Comparison of ENCODE assay signal across 30 mouse cellular contexts in the genomic region with DNA sequence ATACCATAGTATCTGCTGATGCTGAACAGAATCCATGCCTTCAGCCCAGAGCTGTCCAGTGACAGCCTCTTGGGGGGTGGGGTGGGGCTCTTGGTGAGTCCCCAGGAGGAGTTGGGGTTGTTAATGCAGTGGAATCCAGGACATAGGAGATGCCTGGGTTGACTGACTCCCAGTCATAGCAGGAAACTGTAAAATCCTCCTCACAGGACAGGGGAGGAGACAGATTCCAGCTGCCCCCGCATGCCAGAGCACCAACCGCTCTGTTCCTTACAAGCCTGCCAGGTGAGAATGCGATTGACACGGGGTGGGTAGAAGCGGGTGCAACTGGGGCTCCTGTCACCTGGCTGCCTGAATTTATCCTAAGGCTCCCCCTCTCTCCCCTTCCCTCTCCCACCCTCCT. TPM values are rescaled to one million over a fixed set of nuclear protein-coding genes. Genes with fewer than 3 reads are reported as not detected.
DNase-seq lines count a peak whose midpoint lies in the region; ATAC-seq and TF ChIP-seq lines count a peak whose summit lies in the region.
"Had no signal": no experiment of that assay in that cellular context is flagged by ENCODE, and none has a peak within 500 bp of the region (broad histone marks: within the 10 kb centered on the region; RNA-seq: fewer than 3 reads in every experiment).

No protein-coding gene starts in this region.

- H3K27me3 ChIP-seq in kidney, embryonic 15.5 days: peaks cover 44% of the 10 kb centered on the region
- H3K27me3 ChIP-seq in kidney, adult 2 months (replicated peaks; ENCODE audit: control insufficient read depth, insufficient read depth, low read length): no peaks in the 10 kb centered on the region

- no peaks in the 10 kb centered on the region for H3K9me3 ChIP-seq in kidney, embryonic 15.5 days (replicated peaks)
- H3K9me3 ChIP-seq: embryonic facial prominence, embryonic 10.5 days; embryonic facial prominence, embryonic 13.5 days; forebrain, embryonic 13.5 days; hindbrain, embryonic 10.5 days had no signal

- 48% methylated on average over 5 of the region's 5 CpGs for WGBS in kidney, embryonic 15.5 days
- 49% methylated on average over 5 of the region's 5 CpGs for WGBS in kidney, adult 2 months

- peak; percentile 33 for ATAC-seq in frontal cortex, adult (ENCODE audit: low TSS enrichment)
- ATAC-seq in kidney, embryonic 15.5 days (replicated peaks; ENCODE audit: low FRiP score): peak; percentile 48
- ATAC-seq: forebrain, embryonic 13.5 days; forebrain, postnatal 0 days; hindbrain, postnatal 0 days; inflammation-experienced regulatory T-cells, adult 6 months had no signal

- no peak overlapping the region for H3K4me2 ChIP-seq in kidney, embryonic 15.5 days
- H3K4me2 ChIP-seq: embryonic facial prominence, embryonic 13.5 days; forebrain, embryonic 13.5 days; heart, embryonic 11.5 days; hindbrain, embryonic 14.5 days had no signal

- H3K9ac ChIP-seq in kidney, embryonic 15.5 days: no peak overlapping the region
- H3K9ac ChIP-seq: embryonic facial prominence, embryonic 13.5 days; forebrain, embryonic 13.5 days; forebrain, postnatal 0 days; hindbrain, embryonic 14.5 days had no signal

- no peak overlapping the region for H3K27ac ChIP-seq in kidney, embryonic 15.5 days
- H3K27ac ChIP-seq in kidney, adult 2 months (ENCODE audit: insufficient read depth, low read depth, low read length): no peak overlapping the region
- H3K27ac ChIP-seq: embryonic facial prominence, embryonic 10.5 days; embryonic facial prominence, embryonic 13.5 days; forebrain, embryonic 13.5 days; heart, adult 2 months; hindbrain, embryonic 10.5 days; hindbrain, embryonic 14.5 days; hindbrain, postnatal 0 days had no signal

- no peak overlapping the region for H3K4me3 ChIP-seq in kidney, embryonic 15.5 days (replicated peaks)
- H3K4me3 ChIP-seq in kidney, adult 2 months (ENCODE audit: insufficient read depth, low read depth, low read length): no peak overlapping the region
- H3K4me3 ChIP-seq: embryonic facial prominence, embryonic 10.5 days; embryonic facial prominence, embryonic 13.5 days; erythroblast, embryonic 14.5 days; forebrain, embryonic 13.5 days; heart, adult 2 months; hindbrain, embryonic 10.5 days had no signal

- no peaks in the 10 kb centered on the region for H3K36me3 ChIP-seq in kidney, embryonic 15.5 days
- no peaks in the 10 kb centered on the region for H3K36me3 ChIP-seq in kidney, adult 2 months (ENCODE audit: control insufficient read depth, insufficient read depth, low read length)
- H3K36me3 ChIP-seq: embryonic facial prominence, embryonic 10.5 days; embryonic facial prominence, embryonic 13.5 days; hindbrain, embryonic 10.5 days had no signal

- peaks cover 32% of the 10 kb centered on the region for H3K4me1 ChIP-seq in kidney, embryonic 15.5 days
- H3K4me1 ChIP-seq in kidney, adult 2 months (ENCODE audit: control insufficient read depth, insufficient read depth, low read length): no peaks in the 10 kb centered on the region

- no peak for TF ChIP-seq CTCF in kidney, adult 2 months (conservative IDR thresholded peaks at IDR 0.05; ENCODE audit: insufficient read depth, insufficient read length, low read depth, low read length)

- TF ChIP-seq POLR2A in kidney, adult 2 months (IDR thresholded peaks at IDR 0.05; ENCODE audit: low read depth, low read length): no peak

- DNase-seq in frontal cortex, postnatal 14 days (ENCODE audit: low spot score in 2 of 2): no peak
- DNase-seq in kidney, adult 2 months: no peak
- DNase-seq in kidney, postnatal 4 days: peak; percentile 34 to 37
- DNase-seq in kidney, postnatal 36 days: no peak
- peak; percentile 63 for DNase-seq in brain, adult 2 months (ENCODE audit: low read depth, low spot score)
- DNase-seq: adrenal gland, adult 2 months; adrenal gland, postnatal 14 days; B cell, adult 2 months; cerebellum, adult 8-10 months; cerebellum, postnatal 36 days; embryo, embryonic 11 days; forebrain, postnatal 0 days; gastrocnemius, postnatal 10 days; gastrocnemius, postnatal 36 days; heart, adult 2 months had no signal

RNA-seq across cellular contexts. Expression of gene Lep, which starts 37.9 kb away (rescaled TPM):
- polyA plus RNA-seq in kidney, embryonic 15.5 days (2015; fragmentation: Nextera tagmentation; extraction: Ambion mirVana): not detected in 2 replicates
- 1.4 and 2.6 TPM in 2 replicates for polyA plus RNA-seq in kidney, adult 2 months (2012; rRNA removed)
- polyA plus RNA-seq: brain, embryonic 14.5 days; cortical plate, adult 2 months; embryonic facial prominence, embryonic 10.5 days; embryonic facial prominence, embryonic 13.5 days; erythroblast, embryonic 14.5 days; forebrain, embryonic 13.5 days; forebrain, postnatal 0 days; heart, embryonic 11.5 days; heart, embryonic 14.5 days; heart, postnatal 0 days; hindbrain, embryonic 10.5 days; hindbrain, embryonic 14.5 days; hindbrain, postnatal 0 days; inflammation-experienced regulatory T-cells, adult 6 months had no signal

Comparison
In these comparisons a context has a peak if more than half of its experiments do, and no peak if none do; other contexts are left out.
1. DNase-seq: peak in kidney, postnatal 4 days (2 of 2) and brain, adult 2 months (single experiment); none in frontal cortex, postnatal 14 days (0 of 2), kidney, adult 2 months (single experiment) and kidney, postnatal 36 days (0 of 2).